Mouse (Mus musculus): Measurements from ENCODE around the gene Idua. TPM values are rescaled to one million over a fixed set of nuclear protein-coding genes. Genes with fewer than 3 reads are reported as not detected.

Idua gene
- total and polyA plus RNA-seq, 3 experiments, result 1.5 to 9.5 TPM; not detected in 1

DNA sequence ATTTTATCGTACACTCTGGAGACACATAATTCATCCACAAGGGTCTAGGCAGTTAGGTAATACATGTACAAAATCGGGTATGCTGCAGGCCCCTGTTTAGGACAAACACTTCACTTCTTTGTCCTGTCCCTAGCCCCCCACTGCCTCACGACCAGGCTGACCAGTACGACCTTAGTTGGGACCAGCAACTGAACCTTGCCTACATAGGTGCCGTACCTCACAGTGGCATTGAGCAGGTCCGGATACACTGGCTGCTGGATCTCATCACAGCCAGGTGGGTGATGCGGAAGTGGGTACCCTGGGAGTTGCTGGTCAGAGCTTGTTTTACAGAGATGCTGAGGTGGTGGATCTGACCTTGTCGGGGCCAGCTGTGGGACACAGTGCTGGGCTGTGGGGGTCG lies 9.9 kb downstream of the Idua start (continued):
- no peak for TF ChIP-seq ELF1 (IDR thresholded peaks at IDR 0.05; ENCODE audit: low read depth, low read length)
- TF ChIP-seq E2F4 (IDR thresholded peaks at IDR 0.05; ENCODE audit: borderline replicate concordance, low read depth, low read length), result no peak
- TF ChIP-seq ZKSCAN1 (IDR thresholded peaks at IDR 0.05; ENCODE audit: low read depth, low read length), result peak; percentile 18; the same call in 1 of the 2 replicates
- TF ChIP-seq POLR2AphosphoS5 (IDR thresholded peaks at IDR 0.05; ENCODE audit: borderline replicate concordance, low read depth, low read length), result no peak
- TF ChIP-seq MAX (IDR thresholded peaks at IDR 0.05; ENCODE audit: low read length), result no peak
- TF ChIP-seq ZMIZ1 (IDR thresholded peaks at IDR 0.05; ENCODE audit: low read depth, low read length), result peak; percentile 93
- peak in 1 of 2 experiments; percentile 28; a peak in 1 of 4 replicates for TF ChIP-seq POLR2A (IDR thresholded peaks at IDR 0.05; ENCODE audit: control insufficient read depth in 1 of 2, insufficient read depth in 1 of 2, low read depth in 1 of 2, low read length in 2 of 2, poor library complexity in 1 of 2)
- no peak for TF ChIP-seq RCOR1 (IDR thresholded peaks at IDR 0.05; ENCODE audit: low read depth, low read length)
- TF ChIP-seq CHD2 (IDR thresholded peaks at IDR 0.05; ENCODE audit: low read length), result no peak
- TF ChIP-seq CHD1 (IDR thresholded peaks at IDR 0.05; ENCODE audit: low read depth, low read length), result no peak
- no peak for TF ChIP-seq MXI1 (IDR thresholded peaks at IDR 0.05; ENCODE audit: low read depth, low read length)
- no peak for TF ChIP-seq UBTF (IDR thresholded peaks at IDR 0.05; ENCODE audit: borderline replicate concordance, insufficient read depth, low read depth, low read length)
- TF ChIP-seq NELFE (IDR thresholded peaks at IDR 0.05; ENCODE audit: low read depth, low read length), result no peak
- TF ChIP-seq TCF12 (IDR thresholded peaks at IDR 0.05; ENCODE audit: low read depth, low read length), result no peak
- TF ChIP-seq MEF2A (IDR thresholded peaks at IDR 0.05; ENCODE audit: extremely low read depth, insufficient replicate concordance, low read depth, low read length, poor library complexity, severe bottlenecking), result no peak
- no peak for TF ChIP-seq USF1 (IDR thresholded peaks at IDR 0.05; ENCODE audit: low read depth, low read length)
- no peak for TF ChIP-seq SIN3A (IDR thresholded peaks at IDR 0.05; ENCODE audit: low read length)
- TF ChIP-seq ZNF384 (IDR thresholded peaks at IDR 0.05; ENCODE audit: low read depth, low read length), result no peak
- no peak for TF ChIP-seq RAD21 (IDR thresholded peaks at IDR 0.05; ENCODE audit: low read depth, low read length)

DNA sequence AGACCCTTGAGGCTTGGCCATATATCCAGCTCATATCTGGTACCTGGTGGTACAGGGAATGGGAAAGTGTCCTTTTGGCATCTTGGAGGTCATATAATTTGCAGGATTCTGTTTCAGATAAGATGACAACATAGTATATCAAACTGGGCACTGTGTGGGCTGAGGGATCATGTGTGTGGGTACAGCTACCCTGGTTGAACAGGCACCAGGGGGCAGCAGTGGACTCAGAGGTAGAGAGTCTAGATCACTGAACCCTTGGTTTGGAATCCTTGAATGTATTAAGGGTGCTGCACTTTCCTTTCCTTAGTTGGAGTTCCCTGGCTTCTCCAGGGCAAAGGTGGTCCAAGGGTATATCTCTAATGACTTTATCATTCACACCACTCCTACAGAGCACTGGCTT lies 10.7 kb downstream of the Idua start:
- peak; percentile 81 for DNase-seq (ENCODE audit: low read depth, low spot score)
- Histone ChIP-seq H3K9ac (ENCODE audit: control insufficient read depth, low read depth, low read length, poor library complexity, severe bottlenecking) (no peak overlapping the region), H3K36me3 (ENCODE audit: control insufficient read depth in 1 of 2, insufficient read depth in 2 of 2, low read length in 2 of 2) (peaks cover 2 to 31% of the 10 kb centered on the region in 2 experiments; a peak in 3 of 4 replicates), H3K27ac (ENCODE audit: control insufficient read depth, low read depth, low read length) (no peak overlapping the region), H3K4me3 (ENCODE audit: control insufficient read depth in 1 of 2, insufficient read depth in 1 of 2, low read depth in 2 of 2, low read length in 2 of 2) (no peak overlapping the region), H3K27me3 (ENCODE audit: control insufficient read depth in 1 of 2, insufficient read depth in 2 of 2, low read length in 2 of 2) (no peaks in the 10 kb centered on the region), H3K79me2 (ENCODE audit: control insufficient read depth, insufficient read depth, low read length, poor library complexity) (peaks cover 29% of the 10 kb centered on the region), H3K4me1 (ENCODE audit: control insufficient read depth in 1 of 2, insufficient read depth in 2 of 2, low read length in 2 of 2) (peaks cover 16 to 45% of the 10 kb centered on the region in 2 experiments), H3K9me3 (replicated peaks; ENCODE audit: insufficient read depth, low read length) (no peaks in the 10 kb centered on the region)
- TF ChIP-seq MAFK (IDR thresholded peaks at IDR 0.05; ENCODE audit: borderline replicate concordance, low read depth, low read length), result no peak
- peak; percentile 84 for TF ChIP-seq SMC3 (IDR thresholded peaks at IDR 0.05; ENCODE audit: low read depth, low read length)
- TF ChIP-seq CTCF (IDR thresholded peaks at IDR 0.05 in 2 of 3, conservative IDR thresholded peaks at IDR 0.05 in 1 of 3; ENCODE audit: control insufficient read depth in 1 of 3, insufficient read depth in 1 of 3, low read depth in 2 of 3, low read length in 3 of 3, poor library complexity in 1 of 3, severe bottlenecking in 1 of 3), result peak; percentile 72 to 84 (median 74)
- TF ChIP-seq MEF2A (IDR thresholded peaks at IDR 0.05; ENCODE audit: extremely low read depth, insufficient replicate concordance, low read depth, low read length, poor library complexity, severe bottlenecking), result no peak
- no peak for TF ChIP-seq KAT2A (conservative IDR thresholded peaks at IDR 0.05; ENCODE audit: low read depth, low read length)
- TF ChIP-seq MYC (IDR thresholded peaks at IDR 0.05; ENCODE audit: low read depth, low read length), result peak; percentile 46; the same call in 1 of the 2 replicates
- TF ChIP-seq RAD21 (IDR thresholded peaks at IDR 0.05; ENCODE audit: low read depth, low read length), result peak; percentile 54
- TF ChIP-seq ETS1 (IDR thresholded peaks at IDR 0.05; ENCODE audit: low read depth, low read length), result 0 out of 2 replicates have a peak, but pooled peaks have one; percentile 23
- TF ChIP-seq NELFE (IDR thresholded peaks at IDR 0.05; ENCODE audit: low read depth, low read length), result no peak
- TF ChIP-seq ZC3H11A (IDR thresholded peaks at IDR 0.05; ENCODE audit: low read depth, low read length), result peak; percentile 24; the same call in 1 of the 2 replicates

Data from MEL (cell line).